Mouse (Mus musculus): ENCODE measurements at regions not wholly inside any gene's neighbourhood (a gene's known extent, or its start where the extent isn't known, plus 50 kb on each side); places are given as distances from the start of the nearest gene placed in this dataset.

DNA sequence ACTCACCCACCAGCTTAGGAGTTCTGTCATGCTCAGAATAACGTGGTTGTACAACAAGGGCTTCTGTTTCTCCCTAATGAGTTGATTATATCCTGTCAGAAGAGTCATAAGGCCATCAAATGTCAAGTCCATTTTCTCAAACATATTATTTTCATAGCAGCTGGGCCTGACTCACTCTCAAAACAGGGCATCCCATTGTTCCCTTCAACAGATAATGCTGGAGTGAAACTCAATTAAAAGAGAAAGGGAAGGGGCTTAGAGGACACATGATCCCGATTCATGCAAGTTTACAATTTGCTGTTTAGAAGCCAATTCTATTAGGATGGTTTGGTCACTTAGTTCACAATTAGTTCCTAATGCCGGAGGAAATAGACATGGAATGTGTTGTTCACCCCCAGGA, 444.5 kb downstream of the Gsdmc2 start:
- no peak for DNase-seq (ENCODE audit: extremely low read depth)
- no peak overlapping the region for H3K27ac ChIP-seq (ENCODE audit: insufficient read depth, low read depth)
- H3K9ac ChIP-seq (ENCODE audit: insufficient read depth, low read depth): no peak overlapping the region
- no peaks in the 10 kb centered on the region for H3K79me2 ChIP-seq (replicated peaks; ENCODE audit: control insufficient read depth, extremely low read depth, insufficient read depth, poor library complexity, severe bottlenecking)
- dilution Hi-C loops (cut with MboI; ENCODE audit: extremely low pct_ligation_motif_present, extremely low pct_unique_long_range_greater_than_20kb, low sequenced_read_pairs): no loop called here
- H3K27me3 ChIP-seq (replicated peaks): no peaks in the 10 kb centered on the region
- TF ChIP-seq MAX (IDR thresholded peaks at IDR 0.05; ENCODE audit: low read length) (no peak), NELFE (IDR thresholded peaks at IDR 0.05; ENCODE audit: low read depth, low read length) (no peak), POLR2AphosphoS2 (IDR thresholded peaks at IDR 0.05; ENCODE audit: low read depth, low read length) (no peak), ZNF384 (IDR thresholded peaks at IDR 0.05; ENCODE audit: low read depth, low read length) (no peak), SMC3 (IDR thresholded peaks at IDR 0.05; ENCODE audit: low read depth, low read length) (no peak), MYC (IDR thresholded peaks at IDR 0.05; ENCODE audit: low read depth, low read length) (no peak), PAX5 (IDR thresholded peaks at IDR 0.05; ENCODE audit: low read length) (no peak), E2F4 (IDR thresholded peaks at IDR 0.05; ENCODE audit: insufficient replicate concordance, low read depth, low read length) (no peak), MAFK (IDR thresholded peaks at IDR 0.05; ENCODE audit: insufficient replicate concordance, low read length) (no peak), USF1 (IDR thresholded peaks at IDR 0.05; ENCODE audit: low read depth, low read length) (no peak), ZMIZ1 (IDR thresholded peaks at IDR 0.05; ENCODE audit: low read depth, low read length) (no peak), JUN (IDR thresholded peaks at IDR 0.05; ENCODE audit: insufficient read depth, low read depth, low read length) (no peak)
- H3K4me3 ChIP-seq (replicated peaks in 1 of 3; ENCODE audit: low read depth in 2 of 3, low read length in 2 of 3, poor library complexity in 1 of 3): no peak overlapping the region
- H3K4me2 ChIP-seq (ENCODE audit: insufficient read depth, low read depth, poor library complexity, severe bottlenecking): no peak overlapping the region
- H3K9me3 ChIP-seq (replicated peaks; ENCODE audit: low read length): no peaks in the 10 kb centered on the region
- no peaks in the 10 kb centered on the region for H3K36me3 ChIP-seq (replicated peaks in 1 of 2; ENCODE audit: control insufficient read depth in 1 of 2, insufficient read depth in 1 of 2, low read length in 1 of 2)
- in situ Hi-C loops (cut with MboI; ENCODE audit: low pct_ligation_motif_present, low pct_unique_long_range_greater_than_20kb, low sequenced_read_pairs): no loop called here
- no peaks in the 10 kb centered on the region for H3K4me1 ChIP-seq (ENCODE audit: control insufficient read depth in 1 of 2, insufficient read depth in 2 of 2)

DNA sequence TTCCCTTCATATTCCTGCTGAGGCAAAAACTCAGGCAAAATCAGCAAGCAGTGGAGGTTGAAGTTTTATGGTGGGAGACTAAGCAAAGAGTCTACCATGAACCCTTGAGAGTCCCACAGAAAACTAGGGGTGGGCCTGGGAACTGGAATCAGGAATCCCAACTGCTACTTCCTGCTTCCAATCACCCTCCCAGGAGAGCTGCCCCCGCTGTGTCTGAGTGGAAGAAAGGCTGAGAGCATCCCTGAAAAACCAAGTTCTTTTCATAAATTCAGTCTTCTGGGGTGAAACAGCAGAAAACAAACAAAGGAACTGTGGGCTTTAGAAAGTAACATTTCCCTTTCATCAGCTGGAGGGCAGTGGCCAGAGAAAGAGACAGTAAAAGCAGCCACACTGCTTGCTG, 445.0 kb downstream of the Gsdmc2 start:
- Histone ChIP-seq H3K79me2 (replicated peaks; ENCODE audit: control insufficient read depth, extremely low read depth, insufficient read depth, poor library complexity, severe bottlenecking) (no peaks in the 10 kb centered on the region), H3K4me1 (ENCODE audit: control insufficient read depth in 1 of 2, insufficient read depth in 2 of 2) (no peaks in the 10 kb centered on the region), H3K36me3 (replicated peaks in 1 of 2; ENCODE audit: control insufficient read depth in 1 of 2, insufficient read depth in 1 of 2, low read length in 1 of 2) (no peaks in the 10 kb centered on the region), H3K9me3 (replicated peaks; ENCODE audit: low read length) (no peaks in the 10 kb centered on the region), H3K27ac (ENCODE audit: insufficient read depth, low read depth) (no peak overlapping the region), H3K4me2 (ENCODE audit: insufficient read depth, low read depth, poor library complexity, severe bottlenecking) (no peak overlapping the region), H3K4me3 (replicated peaks in 1 of 3; ENCODE audit: low read depth in 2 of 3, low read length in 2 of 3, poor library complexity in 1 of 3) (no peak overlapping the region), H3K9ac (ENCODE audit: insufficient read depth, low read depth) (no peak overlapping the region), H3K27me3 (replicated peaks) (no peaks in the 10 kb centered on the region)
- in situ Hi-C loops (cut with MboI; ENCODE audit: low pct_ligation_motif_present, low pct_unique_long_range_greater_than_20kb, low sequenced_read_pairs) (no loop called here), dilution Hi-C loops (cut with MboI; ENCODE audit: extremely low pct_ligation_motif_present, extremely low pct_unique_long_range_greater_than_20kb, low sequenced_read_pairs) (no loop called here)
- no peak for DNase-seq (ENCODE audit: extremely low read depth)
- TF ChIP-seq UBTF (IDR thresholded peaks at IDR 0.05; ENCODE audit: low read depth, low read length) (no peak), BHLHE40 (IDR thresholded peaks at IDR 0.05; ENCODE audit: low read depth, low read length) (no peak), EP300 (IDR thresholded peaks at IDR 0.05; ENCODE audit: low read length) (no peak), HCFC1 (IDR thresholded peaks at IDR 0.05; ENCODE audit: low read depth, low read length) (no peak), TBP (conservative IDR thresholded peaks at IDR 0.05; ENCODE audit: low read depth, low read length) (no peak), MAZ (IDR thresholded peaks at IDR 0.05; ENCODE audit: low read depth, low read length) (no peak), TCF12 (IDR thresholded peaks at IDR 0.05; ENCODE audit: low read depth, low read length) (no peak), USF1 (IDR thresholded peaks at IDR 0.05; ENCODE audit: low read depth, low read length) (no peak)
